Mouse (Mus musculus) G1E (cell line): Measurements from ENCODE around the gene Tnnt1.

Source experiments
- CTCF ChIP-seq: IDR thresholded peaks from 2 replicates; pipeline ENCODE4 v1.5.1; 2012; ENCODE audit warnings: low read depth, low read length, inconsistent platforms, mixed read lengths
- GATA1 ChIP-seq: IDR thresholded peaks from 2 replicates; pipeline ENCODE4 v1.6.1; 2012; ENCODE audit warnings: borderline replicate concordance, low read length, inconsistent platforms, mixed read lengths

- TF ChIP-seq GATA1: no peak
- TF ChIP-seq CTCF: no peak
These were observed 18.8 kb downstream of the Tnnt1 start for GRCm38 (mm10) chr7:4497271-4497903.
